Mouse (Mus musculus): ENCODE data around the gene Thsd4. TPM values are rescaled to one million over a fixed set of nuclear protein-coding genes. Genes with fewer than 3 reads are reported as not detected.
A peak's percentile ranks its signal among the peaks of the same experiment; 100 is the strongest.

Thsd4 gene
- 3.4 and 3.6 TPM in 2 replicates for polyA plus RNA-seq (2015; fragmentation: Nextera tagmentation; extraction: Ambion mirVana)

DNA sequence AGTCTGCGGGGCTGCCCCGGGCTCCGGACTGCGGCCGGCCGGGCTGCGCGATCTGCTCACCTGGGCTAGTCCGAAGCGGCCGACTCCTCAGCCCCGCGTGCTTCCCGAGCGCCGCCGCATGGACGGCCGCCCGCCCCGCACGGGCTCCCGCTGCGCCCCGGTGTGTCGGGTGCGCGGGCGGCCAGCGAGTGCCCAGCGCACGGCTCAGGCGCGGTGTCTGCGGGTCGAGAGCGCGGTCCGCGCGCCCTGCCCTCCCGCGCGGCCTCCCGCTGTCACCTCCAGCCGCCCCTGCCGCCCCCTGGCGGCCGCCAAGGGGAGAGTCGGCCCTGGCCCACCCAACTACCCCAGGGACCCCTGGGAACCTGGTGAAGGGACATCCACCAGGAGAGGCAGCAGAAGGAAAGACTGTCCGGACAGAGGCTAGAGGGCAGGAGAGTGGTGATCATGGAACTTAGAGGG, at the start of gene Thsd4:
Thsd4 (minus strand) TSS at position 241 of the 459 bp plus-strand sequence.
- peak; percentile 69 for DNase-seq (ENCODE audit: low spot score)
- Histone ChIP-seq H3K9me3 (ENCODE audit: low read length) (no peaks in the 10 kb centered on the region), H3K4me1 (ENCODE audit: insufficient read depth, low read depth, low read length) (no peaks in the 10 kb centered on the region), H3K9ac (replicated peaks; ENCODE audit: low read depth) (0 out of 2 replicates have a peak within 1 kb of the TSS, but pooled peaks have one; percentile 12), H3K4me2 (replicated peaks; ENCODE audit: low read depth, low read length) (peak within 1 kb of the TSS; percentile 98), H3K4me3 (ENCODE audit: low read depth, low read length) (peak within 1 kb of the TSS; percentile 53), H3K27me3 (replicated peaks; ENCODE audit: insufficient read depth, low read length) (peaks cover 4% of the 10 kb centered on the region), H3K36me3 (ENCODE audit: insufficient read depth, low read length) (no peaks in the 10 kb centered on the region), H3K27ac (ENCODE audit: low read length) (no peak within 1 kb of the TSS)
- WGBS, result 3% methylated on average over 49 of the region's 51 CpGs
- no peak for TF ChIP-seq EP300 (IDR thresholded peaks at IDR 0.05)
- TF ChIP-seq CTCF (IDR thresholded peaks at IDR 0.05), result peak; percentile 81
- peak; percentile 70 for ATAC-seq

DNA sequence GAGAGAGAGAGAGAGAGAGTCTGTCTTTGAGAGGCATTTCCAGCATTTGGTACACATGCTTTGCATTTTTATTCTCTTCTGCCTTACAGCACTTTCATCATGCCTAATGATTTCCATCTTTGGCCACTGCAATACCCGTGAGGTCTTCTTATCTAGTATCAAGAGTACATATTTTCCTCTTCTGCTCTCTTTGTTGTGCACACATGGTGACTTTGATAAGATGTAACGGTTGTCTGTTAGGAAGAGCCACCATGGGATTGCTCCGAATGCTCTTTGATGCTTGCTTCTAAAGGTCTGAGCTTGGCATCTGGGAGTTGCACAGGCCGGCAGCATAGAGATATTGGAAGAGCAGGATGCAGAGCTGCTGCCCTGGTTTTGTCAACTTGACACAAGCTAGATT, 49.2 kb upstream of the Thsd4 start:
- Histone ChIP-seq H3K4me3 (ENCODE audit: low read depth, low read length) (no peak overlapping the region), H3K9ac (replicated peaks; ENCODE audit: low read depth) (no peak overlapping the region), H3K9me3 (ENCODE audit: low read length) (no peaks in the 10 kb centered on the region), H3K27ac (ENCODE audit: low read length) (no peak overlapping the region), H3K36me3 (ENCODE audit: insufficient read depth, low read length) (no peaks in the 10 kb centered on the region), H3K4me2 (replicated peaks; ENCODE audit: low read depth, low read length) (no peak overlapping the region), H3K27me3 (replicated peaks; ENCODE audit: insufficient read depth, low read length) (no peaks in the 10 kb centered on the region), H3K4me1 (ENCODE audit: insufficient read depth, low read depth, low read length) (no peaks in the 10 kb centered on the region)
- ATAC-seq, result no peak
- no peak for DNase-seq (ENCODE audit: low spot score)
- TF ChIP-seq EP300 (IDR thresholded peaks at IDR 0.05) (no peak), CTCF (IDR thresholded peaks at IDR 0.05) (no peak)
- 72% methylated on average over 4 of the region's 4 CpGs for WGBS

DNA sequence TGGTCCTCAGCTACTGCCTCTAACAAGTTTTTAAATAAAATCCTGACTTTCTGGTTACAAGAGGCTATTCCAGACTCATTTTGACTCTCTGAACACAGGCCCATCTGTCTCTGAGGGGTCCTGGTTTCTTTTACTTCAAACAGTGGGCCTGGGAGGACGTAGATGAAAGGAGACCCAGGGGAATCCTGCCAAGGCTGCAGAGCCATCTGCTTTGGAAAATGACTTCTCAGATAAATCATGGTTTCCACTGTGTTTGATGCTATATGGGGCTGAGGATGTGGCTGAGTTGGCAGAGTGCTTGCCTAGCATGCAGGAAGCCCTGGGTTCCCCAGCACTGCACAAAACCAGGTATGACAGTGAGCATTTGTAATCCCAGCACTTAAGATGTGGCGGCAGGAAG, 47.5 kb upstream of the Thsd4 start:
- WGBS, result 60% methylated on average over 2 of the region's 2 CpGs
- H3K36me3 ChIP-seq (ENCODE audit: insufficient read depth, low read length), result no peaks in the 10 kb centered on the region
- no peak for DNase-seq (ENCODE audit: low spot score)

DNA sequence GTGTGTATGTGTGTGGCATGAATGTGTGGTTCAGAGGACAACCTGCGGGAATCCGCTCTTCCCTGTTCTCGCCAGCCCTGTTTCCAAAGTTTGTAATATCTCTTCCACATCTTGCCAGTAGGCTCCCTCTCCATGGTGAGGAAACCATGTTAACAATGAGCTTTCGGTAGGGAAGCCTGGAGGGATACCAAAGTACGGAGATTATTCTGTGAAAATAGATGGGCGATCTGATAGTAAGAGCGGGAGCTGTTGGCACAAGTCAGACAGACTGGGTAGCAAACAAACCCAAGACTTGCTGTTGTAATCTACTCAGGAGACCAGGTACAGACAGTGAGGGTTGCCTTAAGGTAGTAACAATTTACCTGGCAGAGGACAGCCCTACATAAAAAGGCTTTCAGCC, 42.0 kb upstream of the Thsd4 start:
- ATAC-seq, result no peak
- no peak overlapping the region for H3K9ac ChIP-seq (replicated peaks; ENCODE audit: low read depth)
- no peak overlapping the region for H3K4me2 ChIP-seq (replicated peaks; ENCODE audit: low read depth, low read length)
- DNase-seq (ENCODE audit: low spot score), result no peak
- H3K4me3 ChIP-seq (ENCODE audit: low read depth, low read length), result no peak overlapping the region
- no peaks in the 10 kb centered on the region for H3K36me3 ChIP-seq (ENCODE audit: insufficient read depth, low read length)
- no peak for TF ChIP-seq EP300 (IDR thresholded peaks at IDR 0.05)
- TF ChIP-seq CTCF (IDR thresholded peaks at IDR 0.05), result no peak
- H3K27me3 ChIP-seq (replicated peaks; ENCODE audit: insufficient read depth, low read length), result no peaks in the 10 kb centered on the region
- no peaks in the 10 kb centered on the region for H3K4me1 ChIP-seq (ENCODE audit: insufficient read depth, low read depth, low read length)
- no peak overlapping the region for H3K27ac ChIP-seq (ENCODE audit: low read length)
- no peaks in the 10 kb centered on the region for H3K9me3 ChIP-seq (ENCODE audit: low read length)
- WGBS, result 86% methylated on average over 7 of the region's 7 CpGs

More for the DNA sequence above, 47.5 kb upstream of the Thsd4 start:
- Histone ChIP-seq H3K4me3 (ENCODE audit: low read depth, low read length) (no peak overlapping the region), H3K4me2 (replicated peaks; ENCODE audit: low read depth, low read length) (no peak overlapping the region), H3K27ac (ENCODE audit: low read length) (no peak overlapping the region), H3K9me3 (ENCODE audit: low read length) (no peaks in the 10 kb centered on the region), H3K4me1 (ENCODE audit: insufficient read depth, low read depth, low read length) (no peaks in the 10 kb centered on the region), H3K27me3 (replicated peaks; ENCODE audit: insufficient read depth, low read length) (no peaks in the 10 kb centered on the region), H3K9ac (replicated peaks; ENCODE audit: low read depth) (no peak overlapping the region)
- no peak for ATAC-seq
- TF ChIP-seq CTCF (IDR thresholded peaks at IDR 0.05) (no peak), EP300 (IDR thresholded peaks at IDR 0.05) (no peak)

DNA sequence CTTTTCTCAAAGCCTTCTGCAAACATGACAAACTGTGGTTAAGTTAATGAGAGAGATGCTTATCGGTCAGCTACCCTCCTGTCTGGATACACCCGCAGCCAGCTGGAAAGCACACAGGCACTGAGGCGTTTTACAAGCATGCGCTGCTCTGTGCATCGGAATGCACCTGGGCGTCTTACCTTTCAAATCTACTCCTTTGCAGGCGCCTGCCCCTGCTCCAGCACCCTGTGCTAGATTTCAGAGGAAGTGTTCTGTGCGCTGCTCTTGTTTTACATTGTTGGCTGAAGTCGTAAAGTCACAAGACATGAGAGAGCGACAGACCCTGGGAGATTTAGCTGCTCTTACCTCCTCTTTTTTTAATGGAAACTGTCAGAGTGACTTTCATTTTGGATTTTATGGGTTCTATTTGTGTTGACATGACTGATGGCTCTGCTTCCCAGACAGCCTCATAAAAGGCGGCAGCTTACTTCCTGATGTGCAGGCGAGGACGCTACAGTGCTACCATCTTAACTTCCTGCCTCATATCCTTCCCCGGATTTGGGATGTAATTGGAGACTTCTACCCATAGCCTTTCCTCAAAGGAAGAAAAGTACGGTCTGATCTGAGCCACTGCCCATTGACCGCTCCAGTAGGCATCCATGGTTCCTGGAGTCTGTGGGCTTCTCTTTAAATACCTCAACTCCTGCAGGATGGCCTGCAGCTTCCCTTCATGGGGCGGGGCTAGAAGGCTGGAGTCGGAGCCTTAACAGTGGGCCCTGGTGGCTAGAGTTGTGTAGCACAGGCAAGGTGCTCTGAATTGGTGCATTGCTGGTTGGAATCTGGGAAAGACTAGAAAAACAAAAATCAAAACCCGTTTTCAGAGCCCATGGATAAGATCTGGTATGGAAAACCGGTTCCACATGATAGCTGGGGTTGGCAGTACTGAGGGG, 40.9 kb upstream of the Thsd4 start:
- no peak for TF ChIP-seq EP300 (IDR thresholded peaks at IDR 0.05)
- peak; percentile 59 for TF ChIP-seq CTCF (IDR thresholded peaks at IDR 0.05)
- Histone ChIP-seq H3K36me3 (ENCODE audit: insufficient read depth, low read length) (no peaks in the 10 kb centered on the region), H3K27me3 (replicated peaks; ENCODE audit: insufficient read depth, low read length) (no peaks in the 10 kb centered on the region), H3K27ac (ENCODE audit: low read length) (no peak overlapping the region), H3K4me1 (ENCODE audit: insufficient read depth, low read depth, low read length) (no peaks in the 10 kb centered on the region), H3K4me3 (ENCODE audit: low read depth, low read length) (no peak overlapping the region), H3K9ac (replicated peaks; ENCODE audit: low read depth) (no peak overlapping the region), H3K9me3 (ENCODE audit: low read length) (no peaks in the 10 kb centered on the region), H3K4me2 (replicated peaks; ENCODE audit: low read depth, low read length) (0 out of 2 replicates have a peak overlapping the region, but pooled peaks have one; percentile 6)
- peak; percentile 49 for DNase-seq (ENCODE audit: low spot score)
- peak; percentile 38 for ATAC-seq
- WGBS, result 41% methylated on average over 20 of the region's 20 CpGs

DNA sequence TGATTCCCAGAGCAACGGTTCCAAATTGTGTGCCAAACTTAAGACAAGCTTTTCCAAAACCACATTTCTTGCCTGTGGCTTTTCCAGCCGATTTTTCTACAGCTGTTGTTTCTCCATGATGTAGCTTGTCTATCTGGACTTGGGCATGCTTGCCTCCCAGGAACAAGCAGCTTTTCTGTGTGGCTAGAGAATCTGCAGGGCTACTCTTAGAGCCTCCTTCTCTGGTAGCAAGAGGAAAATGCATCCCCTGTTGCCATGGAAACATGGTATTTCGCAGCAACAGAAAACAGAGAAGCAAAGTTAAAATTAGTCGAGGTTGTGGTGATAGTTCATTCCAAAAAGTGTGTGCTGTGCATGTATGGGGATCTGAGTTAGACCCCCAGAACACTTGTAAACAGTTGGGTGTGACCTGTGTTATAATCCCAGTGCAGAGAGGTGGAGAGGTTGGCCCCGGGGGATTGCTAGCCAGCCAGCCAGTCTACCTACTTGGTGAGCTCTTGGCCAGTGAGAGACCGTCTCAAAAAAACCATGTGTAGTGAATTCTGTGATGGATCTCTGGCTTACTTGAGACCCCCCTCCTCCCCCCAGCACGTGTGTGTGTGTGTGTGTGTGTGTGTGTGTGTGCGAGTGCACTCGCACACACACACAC, 39.9 kb upstream of the Thsd4 start:
- H3K27me3 ChIP-seq (replicated peaks; ENCODE audit: insufficient read depth, low read length), result no peaks in the 10 kb centered on the region
- H3K9me3 ChIP-seq (ENCODE audit: low read length), result no peaks in the 10 kb centered on the region
- H3K9ac ChIP-seq (replicated peaks; ENCODE audit: low read depth), result no peak overlapping the region
- H3K27ac ChIP-seq (ENCODE audit: low read length), result no peak overlapping the region
- H3K4me2 ChIP-seq (replicated peaks; ENCODE audit: low read depth, low read length), result no peak overlapping the region
- no peak for ATAC-seq
- H3K4me1 ChIP-seq (ENCODE audit: insufficient read depth, low read depth, low read length), result no peaks in the 10 kb centered on the region
- no peaks in the 10 kb centered on the region for H3K36me3 ChIP-seq (ENCODE audit: insufficient read depth, low read length)
- TF ChIP-seq CTCF (IDR thresholded peaks at IDR 0.05), result no peak
- TF ChIP-seq EP300 (IDR thresholded peaks at IDR 0.05), result no peak
- WGBS, result 60% methylated on average over 9 of the region's 9 CpGs
- DNase-seq (ENCODE audit: low spot score), result no peak
- H3K4me3 ChIP-seq (ENCODE audit: low read depth, low read length), result no peak overlapping the region
